Mouse (Mus musculus): ENCODE measurements around the gene Mindy1.
"Not testable (repeated sequence)": the region's sequence is repeated elsewhere in the genome, so short reads cannot be mapped to it uniquely, and the experiment has no call there.

The Mindy1 gene

DNA sequence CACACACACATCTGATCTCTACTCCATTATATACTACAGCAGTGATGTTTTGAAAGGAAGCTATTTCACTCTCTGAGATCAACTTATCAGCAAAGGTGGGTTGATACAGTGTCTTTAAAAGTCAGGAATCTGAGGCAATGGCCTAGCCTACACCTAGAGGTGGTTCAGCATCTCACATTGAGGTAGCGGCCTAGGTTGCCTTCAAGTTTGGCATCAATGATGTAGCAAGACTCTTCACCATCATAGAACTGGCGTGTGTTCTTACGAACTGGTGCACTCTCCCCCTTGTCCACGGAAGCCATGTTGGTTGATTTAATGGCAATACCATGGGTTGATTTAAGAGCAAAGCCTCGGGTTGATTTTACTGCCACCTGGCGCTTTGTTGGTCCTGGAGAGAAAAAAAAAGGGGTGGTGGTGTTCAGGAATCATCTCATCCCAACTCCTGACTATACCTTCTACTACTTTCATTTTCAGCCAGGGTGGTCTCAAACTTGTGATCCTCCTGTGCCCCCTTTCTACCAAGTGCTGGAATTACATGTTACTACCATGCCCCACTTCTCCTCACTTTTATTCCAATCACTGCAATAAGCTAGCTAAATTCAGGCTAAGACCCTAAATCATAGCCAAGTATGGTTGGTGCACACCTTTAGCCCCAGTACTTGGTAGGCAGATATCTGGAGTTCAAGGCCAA, 43.5 kb downstream of the Mindy1 start:
- DNase-seq = no peak

GRCm38 (mm10) chr3:95328803-95329404, 47.8 kb downstream of the Mindy1 start:
- DNase-seq = no peak

DNA sequence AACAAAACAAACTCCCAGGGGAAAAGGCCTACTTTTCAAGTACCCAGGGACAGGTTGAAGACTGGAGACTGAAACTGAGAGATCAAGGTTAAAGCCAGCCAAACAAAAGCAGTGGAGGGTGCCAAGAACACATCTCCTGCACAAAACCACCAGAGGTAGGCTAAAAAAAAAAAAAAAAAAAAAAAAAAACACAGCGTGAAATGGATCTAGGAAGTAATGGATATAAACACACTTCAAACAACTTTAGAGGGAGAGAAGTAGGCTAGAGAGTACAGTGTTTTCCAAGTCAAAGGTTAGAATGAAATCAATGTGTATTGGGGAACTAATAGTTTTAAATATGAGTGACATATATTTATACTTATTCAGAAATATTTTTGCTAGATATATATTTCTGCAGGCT, 50.4 kb downstream of the Mindy1 start:
- DNase-seq = no peak

GRCm38 (mm10) chr3:95337345-95337744, 56.2 kb downstream of the Mindy1 start:
- no peak for DNase-seq

GRCm38 (mm10) chr3:95338251-95338650, 57.1 kb downstream of the Mindy1 start:
- DNase-seq = no peak

GRCm38 (mm10) chr3:95343356-95344000, 62.3 kb downstream of the Mindy1 start:
- not testable (repeated sequence) for DNase-seq

All from right cerebral cortex, adult 18-20 months (tissue).